Mouse (Mus musculus): ENCODE measurements around the gene Col4a4. TPM values are rescaled to one million over a fixed set of nuclear protein-coding genes. Genes with fewer than 3 reads are reported as not detected.
A peak's percentile ranks its signal among the peaks of the same experiment; 100 is the strongest.

Col4a4 gene
- polyA plus RNA-seq, 1 experiment from 2014 or later = 0.10 TPM

GRCm38 (mm10) chr1:82429061-82429460, 157.6 kb downstream of the Col4a4 start:
- WGBS = 26% methylated on average over 1 of the region's 1 CpGs
- H3K4me1 ChIP-seq (replicated peaks) = 0 out of 2 replicates have a peak, but pooled peaks cover 2% of the 10 kb centered on the region
- H3K9ac ChIP-seq = no peak overlapping the region
- H3K36me3 ChIP-seq = no peaks in the 10 kb centered on the region
- H3K27ac ChIP-seq = no peak overlapping the region
- ATAC-seq = peak; percentile 88
- no peak overlapping the region for H3K4me2 ChIP-seq (replicated peaks)
- H3K27me3 ChIP-seq (replicated peaks) = no peaks in the 10 kb centered on the region
- H3K4me3 ChIP-seq (replicated peaks) = no peak overlapping the region
- no peaks in the 10 kb centered on the region for H3K9me3 ChIP-seq

GRCm38 (mm10) chr1:82427729-82428128, 158.9 kb downstream of the Col4a4 start:
- Histone ChIP-seq H3K4me1 (replicated peaks) (0 out of 2 replicates have a peak, but pooled peaks cover 2% of the 10 kb centered on the region), H3K27me3 (replicated peaks) (no peaks in the 10 kb centered on the region), H3K4me2 (replicated peaks) (no peak overlapping the region), H3K9ac (no peak overlapping the region), H3K4me3 (replicated peaks) (no peak overlapping the region), H3K36me3 (no peaks in the 10 kb centered on the region), H3K9me3 (no peaks in the 10 kb centered on the region), H3K27ac (no peak overlapping the region)
- WGBS = 76% methylated on average over 5 of the region's 5 CpGs
- no peak for ATAC-seq

GRCm38 (mm10) chr1:82415641-82416040, 171.0 kb downstream of the Col4a4 start:
- Histone ChIP-seq H3K27ac (no peak overlapping the region), H3K9ac (no peak overlapping the region), H3K4me1 (replicated peaks) (0 out of 2 replicates have a peak, but pooled peaks cover 2% of the 10 kb centered on the region), H3K27me3 (replicated peaks) (no peaks in the 10 kb centered on the region), H3K36me3 (no peaks in the 10 kb centered on the region), H3K4me3 (replicated peaks) (no peak overlapping the region), H3K9me3 (no peaks in the 10 kb centered on the region), H3K4me2 (replicated peaks) (no peak overlapping the region)
- WGBS = 72% methylated on average over 4 of the region's 4 CpGs
- ATAC-seq = no peak

- Histone ChIP-seq H3K4me2 (replicated peaks) (no peak overlapping the region), H3K9me3 (no peaks in the 10 kb centered on the region), H3K27ac (no peak overlapping the region), H3K4me1 (replicated peaks) (0 out of 2 replicates have a peak, but pooled peaks cover 2% of the 10 kb centered on the region), H3K4me3 (replicated peaks) (no peak overlapping the region), H3K9ac (no peak overlapping the region), H3K27me3 (replicated peaks) (no peaks in the 10 kb centered on the region), H3K36me3 (no peaks in the 10 kb centered on the region)
- peak; percentile 87 for ATAC-seq
- WGBS = 64% methylated on average over 3 of the region's 3 CpGs
Measured at GRCm38 (mm10) chr1:82414434-82415045, 172.1 kb downstream of the Col4a4 start.

- H3K4me2 ChIP-seq (replicated peaks) = no peak overlapping the region
- ATAC-seq = no peak
- 41% methylated on average over 4 of the region's 4 CpGs for WGBS
- no peaks in the 10 kb centered on the region for H3K27me3 ChIP-seq (replicated peaks)
- no peak overlapping the region for H3K9ac ChIP-seq
- H3K4me1 ChIP-seq (replicated peaks) = 0 out of 2 replicates have a peak, but pooled peaks cover 2% of the 10 kb centered on the region
- no peak overlapping the region for H3K27ac ChIP-seq
- H3K4me3 ChIP-seq (replicated peaks) = no peak overlapping the region
- H3K36me3 ChIP-seq = no peaks in the 10 kb centered on the region
- H3K9me3 ChIP-seq = no peaks in the 10 kb centered on the region
Measured at GRCm38 (mm10) chr1:82412085-82412484, 174.6 kb downstream of the Col4a4 start.

- H3K9ac ChIP-seq = no peak overlapping the region
- H3K4me3 ChIP-seq (replicated peaks) = no peak overlapping the region
- WGBS = 72% methylated on average over 5 of the region's 5 CpGs
- no peaks in the 10 kb centered on the region for H3K9me3 ChIP-seq
- no peaks in the 10 kb centered on the region for H3K27me3 ChIP-seq (replicated peaks)
- H3K36me3 ChIP-seq = no peaks in the 10 kb centered on the region
- no peak overlapping the region for H3K27ac ChIP-seq
- no peak overlapping the region for H3K4me2 ChIP-seq (replicated peaks)
- ATAC-seq = no peak
- 0 out of 2 replicates have a peak, but pooled peaks cover 2% of the 10 kb centered on the region for H3K4me1 ChIP-seq (replicated peaks)
Measured at GRCm38 (mm10) chr1:82411521-82411920, 175.1 kb downstream of the Col4a4 start.

- no peak overlapping the region for H3K4me2 ChIP-seq (replicated peaks)
- WGBS = 61% methylated on average over 3 of the region's 3 CpGs
- no peak for ATAC-seq
- H3K27ac ChIP-seq = no peak overlapping the region
- H3K9me3 ChIP-seq = no peaks in the 10 kb centered on the region
- no peak overlapping the region for H3K9ac ChIP-seq
- H3K27me3 ChIP-seq (replicated peaks) = no peaks in the 10 kb centered on the region
- no peak overlapping the region for H3K4me3 ChIP-seq (replicated peaks)
- 0 out of 2 replicates have a peak, but pooled peaks cover 2% of the 10 kb centered on the region for H3K4me1 ChIP-seq (replicated peaks)
- no peaks in the 10 kb centered on the region for H3K36me3 ChIP-seq
Measured at GRCm38 (mm10) chr1:82410548-82410947, 176.1 kb downstream of the Col4a4 start.

- no peak overlapping the region for H3K4me2 ChIP-seq (replicated peaks)
- ATAC-seq = no peak
- 89% methylated on average over 9 of the region's 9 CpGs for WGBS
- no peak overlapping the region for H3K9ac ChIP-seq
- 0 out of 2 replicates have a peak, but pooled peaks cover under 1% of the 10 kb centered on the region for H3K4me1 ChIP-seq (replicated peaks)
- no peaks in the 10 kb centered on the region for H3K36me3 ChIP-seq
- no peaks in the 10 kb centered on the region for H3K27me3 ChIP-seq (replicated peaks)
- no peak overlapping the region for H3K27ac ChIP-seq
- no peaks in the 10 kb centered on the region for H3K9me3 ChIP-seq
- no peak overlapping the region for H3K4me3 ChIP-seq (replicated peaks)
Measured at GRCm38 (mm10) chr1:82409271-82409670, 177.4 kb downstream of the Col4a4 start.

GRCm38 (mm10) chr1:82407786-82408185, 178.9 kb downstream of the Col4a4 start:
- Histone ChIP-seq H3K36me3 (no peaks in the 10 kb centered on the region), H3K9ac (no peak overlapping the region), H3K27ac (no peak overlapping the region), H3K4me1 (replicated peaks) (no peaks in the 10 kb centered on the region), H3K27me3 (replicated peaks) (no peaks in the 10 kb centered on the region), H3K4me2 (replicated peaks) (no peak overlapping the region), H3K4me3 (replicated peaks) (no peak overlapping the region), H3K9me3 (no peaks in the 10 kb centered on the region)
- 90% methylated on average over 3 of the region's 3 CpGs for WGBS
- no peak for ATAC-seq

Other genes with a start within 250 kb of the Col4a4 start
- gene Col4a3, start 72 bp upstream of the Col4a4 start, polyA plus RNA-seq (2015; fragmentation: Nextera tagmentation; extraction: Ambion mirVana) = 0.13 and 0.25 TPM in 2 replicates
- 157 and 188 TPM in 2 replicates for gene Mff, start 138.0 kb upstream of the Col4a4 start, polyA plus RNA-seq (2015; fragmentation: Nextera tagmentation; extraction: Ambion mirVana)
- gene Tm4sf20, start 181.6 kb upstream of the Col4a4 start, polyA plus RNA-seq (2015; fragmentation: Nextera tagmentation; extraction: Ambion mirVana) = 141 and 153 TPM in 2 replicates
- not detected in 2 replicates for gene Gm47791, start 184.4 kb upstream of the Col4a4 start, polyA plus RNA-seq (2015; fragmentation: Nextera tagmentation; extraction: Ambion mirVana)